Mouse (Mus musculus) erythroblast, embryonic 14.5 days (primary cell): ENCODE measurements at regions not wholly inside any gene's neighbourhood (a gene's known extent, or its start where the extent isn't known, plus 50 kb on each side); places are given as distances from the start of the nearest gene placed in this dataset.

Experiments used
- GATA1 ChIP-seq: IDR thresholded peaks from 2 replicates; pipeline ENCODE4 v1.6.1; 2012; ENCODE audit warnings: low read length, inconsistent platforms, mixed read lengths
- TAL1 ChIP-seq: IDR thresholded peaks from 3 replicates; pipeline ENCODE4 v1.6.1; 2012; ENCODE audit warnings: low read length, inconsistent platforms, mixed read lengths

DNA sequence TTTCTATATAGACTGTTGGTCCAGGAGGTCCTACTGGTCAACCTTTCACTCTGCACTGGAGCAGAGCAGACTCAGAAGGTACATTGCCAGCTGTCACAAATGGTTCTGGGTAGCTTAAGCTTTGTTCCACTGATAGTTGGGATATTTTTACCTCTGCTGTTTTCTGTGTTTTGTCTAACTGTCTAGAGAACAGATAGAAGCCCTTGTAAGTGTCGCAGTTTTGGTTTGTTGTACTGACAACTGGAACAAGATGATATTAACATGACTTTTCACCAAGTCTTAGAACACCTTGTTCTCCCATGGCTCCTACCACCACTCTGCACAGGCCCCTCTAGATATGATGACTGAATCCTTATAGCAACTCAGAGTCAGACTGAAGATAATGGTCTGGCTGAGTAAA is 199.9 kb upstream of the Trib2 start:
- no peak for TF ChIP-seq TAL1
- no peak for TF ChIP-seq GATA1
